ENCODE assay signal across 9 mouse cellular contexts in genomic region chr3:29081517-29081916, GRCm38 (mm10). TPM values are rescaled to one million over a fixed set of nuclear protein-coding genes. Genes with fewer than 3 reads are reported as not detected.
DNase-seq lines count a peak whose midpoint lies in the region; ATAC-seq and TF ChIP-seq lines count a peak whose summit lies in the region.
"Had no signal": no experiment of that assay in that cellular context is flagged by ENCODE, and none has a peak within 500 bp of the region (broad histone marks: within the 10 kb centered on the region; RNA-seq: fewer than 3 reads in every experiment).

No protein-coding gene starts in this region.

- H3K36me3 ChIP-seq in heart, postnatal 0 days (replicated peaks; ENCODE audit: control insufficient read depth, insufficient read depth, low read length): no peaks in the 10 kb centered on the region
- no peaks in the 10 kb centered on the region for H3K36me3 ChIP-seq in hindbrain, embryonic 13.5 days
- H3K36me3 ChIP-seq: G1E had no signal

- TF ChIP-seq CTCF in heart, postnatal 0 days (IDR thresholded peaks at IDR 0.05; ENCODE audit: low read depth): no peak

- 27% methylated on average over 13 of the region's 13 CpGs for WGBS in heart, postnatal 0 days
- 13% methylated on average over 13 of the region's 13 CpGs for WGBS in hindbrain, embryonic 13.5 days

- H3K4me1 ChIP-seq in heart, postnatal 0 days (ENCODE audit: control insufficient read depth, insufficient read depth): no peaks in the 10 kb centered on the region
- H3K4me1 ChIP-seq in hindbrain, embryonic 13.5 days (replicated peaks): peaks cover 22% of the 10 kb centered on the region

- no peak overlapping the region for H3K27ac ChIP-seq in heart, postnatal 0 days (ENCODE audit: low read depth)
- peak overlapping the region; percentile 53; the same call in 1 of the 2 replicates for H3K27ac ChIP-seq in hindbrain, embryonic 13.5 days

- DNase-seq in heart, postnatal 0 days (ENCODE audit: low spot score): no peak
- no peak for DNase-seq in heart, postnatal 25 days (ENCODE audit: low spot score)
- DNase-seq in embryo, embryonic 11 days: peak; percentile 52
- DNase-seq in lung, postnatal 4 days: peak; percentile 11 to 50
- DNase-seq in telencephalon, adult 2 months (ENCODE audit: low read depth, low spot score): peak; percentile 10
- no peak for DNase-seq in B cell, adult 2 months

- H3K4me2 ChIP-seq in heart, postnatal 0 days (ENCODE audit: low read depth, low read length): no peak overlapping the region
- peak overlapping the region; percentile 96 for H3K4me2 ChIP-seq in hindbrain, embryonic 13.5 days

- H3K9ac ChIP-seq in heart, postnatal 0 days (replicated peaks; ENCODE audit: low read depth, low read length): no peak overlapping the region
- H3K9ac ChIP-seq in hindbrain, embryonic 13.5 days: peak overlapping the region; percentile 67

- intact Hi-C loops in heart, postnatal 25 days (cut with DNase I): no loop called here

- H3K4me3 ChIP-seq in heart, postnatal 0 days (ENCODE audit: low read depth, low read length): peak overlapping the region; percentile 47; the same call in 1 of the 2 replicates
- H3K4me3 ChIP-seq in hindbrain, embryonic 13.5 days: peak overlapping the region; percentile 62

- no peak for ATAC-seq in heart, postnatal 0 days (ENCODE audit: insufficient read depth, low read depth)
- ATAC-seq in hindbrain, embryonic 13.5 days (ENCODE audit: low FRiP score): peak; percentile 49; the same call in 1 of the 2 replicates
- ATAC-seq in cerebellum, adult (ENCODE audit: insufficient number of reproducible peaks, low FRiP score, low TSS enrichment): no peak

- peaks cover 42% of the 10 kb centered on the region for H3K27me3 ChIP-seq in heart, postnatal 0 days (ENCODE audit: control insufficient read depth, insufficient read depth, low read length)
- peaks cover 19% of the 10 kb centered on the region; the same call in 1 of the 2 replicates for H3K27me3 ChIP-seq in hindbrain, embryonic 13.5 days

- no peak for TF ChIP-seq EP300 in heart, postnatal 0 days (IDR thresholded peaks at IDR 0.05; ENCODE audit: low read depth)

- no peaks in the 10 kb centered on the region for H3K9me3 ChIP-seq in heart, postnatal 0 days (replicated peaks; ENCODE audit: control insufficient read depth, low read length)
- H3K9me3 ChIP-seq in hindbrain, embryonic 13.5 days: no peaks in the 10 kb centered on the region
- H3K9me3 ChIP-seq: G1E had no signal

RNA-seq across cellular contexts. Expression of gene Egfem1, which starts 0.3 kb away (rescaled TPM):
- total RNA-seq in heart, postnatal 0 days (2014; rRNA removed; ENCODE audit: low replicate concordance): not detected in 2 replicates
- 0.14 and 0.23 TPM in 2 replicates for polyA plus RNA-seq in heart, postnatal 0 days (2015; fragmentation: Nextera tagmentation; extraction: Ambion mirVana)
- not detected for total RNA-seq in heart, postnatal 25 days (2021)
- 5.1 and 7.0 TPM in 2 replicates for polyA plus RNA-seq in hindbrain, embryonic 13.5 days (2015; fragmentation: Nextera tagmentation; extraction: Ambion mirVana)
- polyA plus RNA-seq: G1E had no signal

Comparison
In these comparisons a context has a peak if more than half of its experiments do, and no peak if none do; other contexts are left out.
1. DNase-seq: peak in embryo, embryonic 11 days (single experiment), lung, postnatal 4 days (2 of 2) and telencephalon, adult 2 months (single experiment); none in heart, postnatal 0 days (single experiment), heart, postnatal 25 days (single experiment) and B cell, adult 2 months (0 of 2).